Comparison of ENCODE assay signal across 7 mouse cellular contexts in the genomic region with DNA sequence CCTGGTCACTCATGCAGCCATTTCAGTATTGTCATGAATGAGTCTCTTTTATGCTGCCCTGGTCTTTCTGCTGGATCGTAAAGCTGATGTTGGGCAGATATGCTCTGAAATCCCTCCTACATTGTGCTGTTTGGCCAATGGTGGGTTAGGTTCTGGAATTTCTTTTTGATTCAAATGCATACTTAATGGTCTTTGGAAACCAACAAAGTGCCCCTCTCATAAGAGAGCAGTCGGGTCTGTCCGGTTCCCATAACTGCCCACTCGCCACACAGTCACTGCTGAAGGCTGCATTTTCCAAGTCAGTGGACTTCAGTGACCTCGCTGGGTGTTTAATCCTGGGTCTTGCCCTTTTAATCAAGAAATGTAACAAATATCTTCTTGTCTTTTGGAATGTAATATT. TPM values are rescaled to one million over a fixed set of nuclear protein-coding genes. Genes with fewer than 3 reads are reported as not detected.
ATAC-seq lines count a peak whose summit lies in the region.
"Not testable (repeated sequence)": the region's sequence is repeated elsewhere in the genome, so short reads cannot be mapped to it uniquely, and the experiment has no call there.
"Had no signal": no experiment of that assay in that cellular context is flagged by ENCODE, and none has a peak within 500 bp of the region (broad histone marks: within the 10 kb centered on the region; RNA-seq: fewer than 3 reads in every experiment).

No protein-coding gene starts in this region.

- 0 out of 2 replicates have a peak, but pooled peaks have one; percentile 5 for ATAC-seq in hindbrain, embryonic 13.5 days (ENCODE audit: low FRiP score)
- ATAC-seq in kidney, embryonic 14.5 days (ENCODE audit: low FRiP score, low TSS enrichment), result 0 out of 2 replicates have a peak, but pooled peaks have one; percentile 48
- peak; percentile 59 for ATAC-seq in kidney, embryonic 15.5 days (replicated peaks; ENCODE audit: low FRiP score)
- ATAC-seq in kidney, embryonic 16.5 days (ENCODE audit: low FRiP score, low TSS enrichment), result peak; percentile 52; the same call in 1 of the 2 replicates

- H3K4me1 ChIP-seq in hindbrain, embryonic 13.5 days (replicated peaks); kidney, embryonic 14.5 days (ENCODE audit: control insufficient read depth, insufficient read depth, low read length); kidney, embryonic 15.5 days; kidney, embryonic 16.5 days (ENCODE audit: insufficient read depth, low read length): not testable (repeated sequence)

- not testable (repeated sequence) for H3K36me3 ChIP-seq in hindbrain, embryonic 13.5 days; kidney, embryonic 14.5 days (ENCODE audit: control insufficient read depth, insufficient read depth, low read length); kidney, embryonic 15.5 days; kidney, embryonic 16.5 days (ENCODE audit: insufficient read depth, low read length)

- H3K4me3 ChIP-seq in hindbrain, embryonic 13.5 days; kidney, embryonic 14.5 days (ENCODE audit: low read length); kidney, embryonic 15.5 days (replicated peaks); kidney, embryonic 16.5 days (ENCODE audit: low read length): not testable (repeated sequence)

- H3K27ac ChIP-seq in hindbrain, embryonic 13.5 days; kidney, embryonic 14.5 days (ENCODE audit: low read depth, low read length); kidney, embryonic 15.5 days; kidney, embryonic 16.5 days (ENCODE audit: low read length): not testable (repeated sequence)

- H3K27me3 ChIP-seq in hindbrain, embryonic 13.5 days; kidney, embryonic 14.5 days (ENCODE audit: control insufficient read depth, insufficient read depth, low read length); kidney, embryonic 15.5 days; kidney, embryonic 16.5 days (ENCODE audit: insufficient read depth, low read length): not testable (repeated sequence)

- not testable (repeated sequence) for H3K4me2 ChIP-seq in hindbrain, embryonic 13.5 days; kidney, embryonic 14.5 days (replicated peaks; ENCODE audit: low read depth, low read length); kidney, embryonic 15.5 days; kidney, embryonic 16.5 days (replicated peaks; ENCODE audit: low read depth, low read length)

- H3K9ac ChIP-seq in hindbrain, embryonic 13.5 days; kidney, embryonic 14.5 days (ENCODE audit: low read depth, low read length); kidney, embryonic 15.5 days; kidney, embryonic 16.5 days (replicated peaks; ENCODE audit: low read length): not testable (repeated sequence)

- H3K9me3 ChIP-seq in hindbrain, embryonic 13.5 days; kidney, embryonic 14.5 days (ENCODE audit: control insufficient read depth, low read length); kidney, embryonic 15.5 days (replicated peaks); kidney, embryonic 16.5 days (ENCODE audit: low read length): not testable (repeated sequence)

- 100% methylated on average over 1 of the region's 5 CpGs for WGBS in hindbrain, embryonic 13.5 days
- WGBS in kidney, embryonic 14.5 days, result no CpG with 5 or more reads among the region's 5 CpGs
- 78% methylated on average over 1 of the region's 5 CpGs for WGBS in kidney, embryonic 15.5 days
- WGBS in kidney, embryonic 16.5 days, result no CpG with 5 or more reads among the region's 5 CpGs

RNA-seq across cellular contexts. Expression of a gene that starts 24.8 kb away (rescaled TPM):
- polyA plus RNA-seq in hindbrain, embryonic 13.5 days (2015; fragmentation: Nextera tagmentation; extraction: Ambion mirVana), result 0.40 and 0.78 TPM in 2 replicates
- polyA plus RNA-seq in kidney, embryonic 14.5 days (2014; fragmentation: Nextera tagmentation; extraction: Ambion mirVana), result 0.34 and 0.74 TPM in 2 replicates
- 1.1 and 1.2 TPM in 2 replicates for polyA plus RNA-seq in kidney, embryonic 15.5 days (2015; fragmentation: Nextera tagmentation; extraction: Ambion mirVana)
- polyA plus RNA-seq in kidney, embryonic 16.5 days (2015; fragmentation: Nextera tagmentation; extraction: Ambion mirVana), result 1.2 and 1.3 TPM in 2 replicates
- polyA plus RNA-seq: adrenal gland, adult 2 months; G1E; Patski had no signal

RNA-seq across cellular contexts. Expression of a gene that starts 28.0 kb away (rescaled TPM):
- polyA plus RNA-seq in hindbrain, embryonic 13.5 days (2015; fragmentation: Nextera tagmentation; extraction: Ambion mirVana), result 338 and 340 TPM in 2 replicates
- 324 and 393 TPM in 2 replicates for polyA plus RNA-seq in kidney, embryonic 14.5 days (2014; fragmentation: Nextera tagmentation; extraction: Ambion mirVana)
- polyA plus RNA-seq in kidney, embryonic 15.5 days (2015; fragmentation: Nextera tagmentation; extraction: Ambion mirVana), result 234 and 259 TPM in 2 replicates
- 211 and 239 TPM in 2 replicates for polyA plus RNA-seq in kidney, embryonic 16.5 days (2015; fragmentation: Nextera tagmentation; extraction: Ambion mirVana)

Comparison
In these comparisons a context has a peak if more than half of its experiments do, and no peak if none do; other contexts are left out.
1. ATAC-seq: peak in every context shown above with its lines; median percentile 59 in kidney, embryonic 15.5 days; 52 in kidney, embryonic 16.5 days; 48 in kidney, embryonic 14.5 days; 5 in hindbrain, embryonic 13.5 days.